Mouse (Mus musculus) myocyte (in vitro differentiated cells): ENCODE measurements at regions not wholly inside any gene's neighbourhood (a gene's known extent, or its start where the extent isn't known, plus 50 kb on each side); places are given as distances from the start of the nearest gene placed in this dataset.

Experiments
- CEBPB ChIP-seq: IDR thresholded peaks from 2 replicates; pipeline ENCODE4 v1.6.1; 2011; ENCODE audit warnings: mild to moderate bottlenecking, moderate library complexity; ENCODE audit not compliant: poor library complexity, insufficient read depth, severe bottlenecking
- MAX ChIP-seq: IDR thresholded peaks from one replicate; pipeline ENCODE4 v1.6.1; 2011; ENCODE audit warnings: low read depth, mild to moderate bottlenecking, control low read depth
- TCF12 ChIP-seq: IDR thresholded peaks from one replicate; pipeline ENCODE4 v1.6.1; 2011; ENCODE audit warnings: mild to moderate bottlenecking, control low read depth; ENCODE audit not compliant: poor library complexity, insufficient read depth, severe bottlenecking
- USF1 ChIP-seq: IDR thresholded peaks from one replicate; pipeline ENCODE4 v1.6.1; 2011; ENCODE audit warnings: low read depth, mild to moderate bottlenecking, control low read depth, moderate library complexity

- no peak for TF ChIP-seq MAX
- no peak for TF ChIP-seq USF1
- TF ChIP-seq TCF12, result no peak
- TF ChIP-seq CEBPB, result no peak
These were observed 286.9 kb upstream of the Irx1 start for GRCm38 (mm10) chr13:72250419-72250818.
